Mouse (Mus musculus): ENCODE results near the gene Mast4.

Mast4 gene

DNA sequence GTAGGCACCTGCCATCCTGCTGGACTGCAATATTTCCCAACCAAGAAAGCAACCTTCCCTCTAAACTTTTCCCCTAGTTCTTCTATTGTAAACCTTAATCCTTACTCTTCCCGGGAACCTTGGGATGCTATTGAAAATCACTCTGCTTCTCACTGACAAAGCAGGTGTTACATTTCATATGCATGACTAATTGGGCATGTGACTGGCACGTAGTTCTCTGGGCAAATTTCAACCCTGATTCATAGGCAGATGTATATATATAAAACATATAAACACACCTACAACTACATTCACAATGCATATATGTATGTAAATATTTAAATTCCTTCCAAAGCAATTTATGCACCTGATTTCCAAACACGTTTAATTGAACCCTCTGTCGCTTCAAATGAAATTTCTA lies 90.2 kb downstream of the Mast4 start:
- in situ Hi-C loops (cut with MboI, MseI): no loop called here

GRCm38 (mm10) chr13:103241092-103241491 lies 93.2 kb downstream of the Mast4 start:
- in situ Hi-C loops (cut with MboI, MseI): no loop called here

GRCm38 (mm10) chr13:103239654-103240053 lies 94.6 kb downstream of the Mast4 start:
- in situ Hi-C loops (cut with MboI, MseI): no loop called here

- in situ Hi-C loops (cut with MboI, MseI): no loop called here
Observed at GRCm38 (mm10) chr13:103238034-103238705, 96.1 kb downstream of the Mast4 start.

DNA sequence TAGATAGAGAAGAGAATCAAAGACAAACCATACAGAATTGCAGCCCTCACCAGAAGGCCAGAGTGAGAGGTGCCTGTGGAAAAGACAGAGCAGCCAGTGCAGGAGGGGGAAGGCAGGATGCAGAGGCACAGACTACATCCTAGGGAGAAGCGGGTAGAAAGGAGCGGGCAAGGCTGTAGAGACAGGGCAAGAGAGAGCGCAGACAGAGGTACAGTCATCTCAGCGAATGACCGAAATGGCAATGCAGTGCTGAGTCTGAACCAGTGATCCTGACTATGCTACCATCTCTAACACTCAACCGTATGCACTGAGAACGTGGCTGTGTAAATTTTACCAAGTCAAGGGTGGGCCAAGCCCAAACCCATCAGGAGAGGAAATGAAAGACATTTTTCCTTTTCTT lies 102.1 kb downstream of the Mast4 start:
- in situ Hi-C loops (cut with MboI, MseI): no loop called here

DNA sequence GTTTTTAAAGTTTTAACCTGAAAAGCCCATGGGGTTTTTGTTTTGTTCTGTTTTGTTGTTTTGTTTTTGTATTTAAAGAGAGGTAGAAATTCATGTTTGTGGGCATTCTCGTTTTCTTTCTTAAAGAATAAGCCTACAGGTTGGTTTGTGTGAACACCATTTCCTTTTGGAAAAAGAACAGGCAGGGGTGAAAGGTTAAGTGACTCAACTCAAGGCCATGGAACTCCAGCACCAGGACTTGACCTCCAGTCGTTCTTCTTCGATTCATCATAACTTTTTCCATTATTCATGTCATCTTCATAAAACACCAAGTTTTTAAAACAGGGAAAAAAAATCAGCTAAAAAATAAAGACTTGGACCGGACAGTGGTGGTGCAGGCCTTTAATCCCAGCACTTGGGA lies 105.2 kb downstream of the Mast4 start:
- in situ Hi-C loops (cut with MboI, MseI): no loop called here

DNA sequence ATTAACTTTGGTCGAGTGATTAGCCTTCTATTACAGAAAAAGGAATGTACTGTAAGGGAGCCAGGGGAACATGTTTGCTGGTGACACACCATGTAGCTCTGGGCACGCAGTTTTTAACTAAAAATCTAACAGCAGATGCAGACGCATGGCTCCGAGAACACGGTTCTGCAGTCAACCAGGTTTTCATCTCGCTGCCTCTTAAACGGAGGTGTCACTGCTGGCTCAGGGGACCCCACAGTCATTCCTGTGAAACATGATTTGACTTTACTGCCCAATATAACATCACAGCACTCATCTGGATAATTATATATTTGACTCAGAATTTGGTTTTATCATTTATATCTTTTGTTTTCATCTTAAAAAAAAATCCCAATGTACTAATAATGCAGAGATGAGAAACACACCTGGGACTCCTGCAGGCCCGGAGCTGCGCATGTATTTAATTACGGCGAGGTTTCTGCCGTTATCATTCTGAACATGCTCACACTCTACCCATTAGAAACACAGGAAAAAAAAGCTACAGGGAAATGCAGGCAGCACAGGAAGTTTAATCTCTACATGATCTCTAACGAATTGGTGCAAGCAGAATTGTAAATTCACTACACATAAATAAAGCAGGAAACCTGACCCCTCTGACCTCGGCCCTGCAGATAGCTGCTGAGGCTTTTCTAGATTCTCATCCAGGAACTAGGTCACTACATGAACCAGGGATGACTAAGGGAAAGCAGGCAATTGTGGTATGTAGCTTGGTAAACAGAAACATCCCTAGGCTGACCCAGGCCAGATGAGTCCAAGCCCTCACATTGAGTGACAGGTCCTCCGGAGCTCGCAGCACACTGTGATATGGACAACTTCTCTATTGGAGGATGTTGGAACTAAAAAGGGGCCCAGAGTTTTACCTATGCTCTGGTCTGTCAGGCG lies 108.1 kb downstream of the Mast4 start:
- in situ Hi-C loops (cut with MboI, MseI): no loop called here

DNA sequence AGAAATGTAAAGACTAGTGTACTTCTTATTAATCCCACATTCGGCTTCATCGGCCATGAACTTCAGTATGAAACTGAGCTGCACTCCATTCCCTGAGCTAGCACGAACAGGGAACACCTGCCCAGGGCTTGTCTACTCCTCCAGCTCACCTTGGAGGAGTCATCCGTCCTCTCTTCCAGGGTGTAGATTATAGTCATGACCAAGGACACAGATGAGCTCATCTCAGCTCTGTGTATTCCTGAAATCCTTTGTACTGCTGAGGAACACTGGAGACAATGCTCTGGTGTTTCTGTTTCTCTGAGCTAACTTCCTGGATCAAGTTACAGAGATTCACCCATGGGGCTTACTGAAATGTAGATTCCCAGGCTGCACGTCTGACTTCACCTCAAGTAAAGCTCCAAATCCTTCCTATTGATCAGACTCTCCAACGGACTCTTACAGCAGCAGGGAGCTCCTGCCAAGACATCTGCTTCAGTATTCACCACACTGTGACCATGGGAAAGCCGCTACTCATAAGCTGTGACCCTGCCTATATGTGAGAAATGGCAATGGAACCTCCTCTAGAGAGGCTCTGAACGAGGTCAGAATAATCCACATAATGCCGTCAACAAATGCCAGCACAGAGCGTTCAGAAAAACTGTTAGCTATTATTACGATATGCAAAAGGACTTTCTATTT lies 108.9 kb downstream of the Mast4 start:
- in situ Hi-C loops (cut with MboI, MseI): no loop called here

- in situ Hi-C loops (cut with MboI, MseI): no loop called here
Observed at GRCm38 (mm10) chr13:103220479-103221064, 113.7 kb downstream of the Mast4 start.

DNA sequence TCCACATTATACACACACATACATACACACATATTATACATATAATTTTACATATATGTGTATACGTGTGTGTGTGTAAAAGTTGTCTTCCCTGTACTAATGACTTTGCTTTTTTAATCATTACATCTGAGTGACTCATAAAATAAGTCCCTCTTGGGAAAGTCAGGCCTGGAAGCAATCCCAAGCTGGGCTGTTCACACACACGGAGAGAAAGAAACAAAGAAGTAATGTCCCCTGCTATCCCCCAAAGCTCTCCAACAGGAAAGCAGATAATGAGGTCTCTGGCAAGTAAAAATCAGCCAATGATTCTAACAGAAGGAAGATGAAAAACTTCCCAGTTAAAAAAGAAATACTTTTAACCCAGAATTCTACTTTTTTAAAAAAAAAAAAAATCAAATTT lies 114.3 kb downstream of the Mast4 start:
- in situ Hi-C loops (cut with MboI, MseI): no loop called here

DNA sequence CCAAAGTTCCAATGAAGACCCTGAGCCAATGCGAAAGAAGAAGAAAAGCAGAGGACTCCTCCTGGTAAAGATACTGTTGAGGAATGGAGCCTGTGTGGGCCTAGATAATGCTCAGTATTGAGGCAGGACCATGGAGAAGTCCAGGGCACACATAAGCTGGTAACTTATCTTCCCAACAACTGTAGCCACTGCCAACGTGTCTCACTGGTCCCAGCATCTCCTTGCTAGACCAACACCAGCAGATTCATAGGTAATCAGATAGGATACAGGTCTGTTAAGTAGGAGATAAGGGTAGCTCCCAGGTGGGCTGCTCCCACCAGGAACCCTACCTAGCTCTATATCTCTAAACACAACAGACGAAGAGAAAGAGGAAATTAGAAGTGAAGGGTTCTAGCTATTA lies 116.8 kb downstream of the Mast4 start:
- in situ Hi-C loops (cut with MboI, MseI): no loop called here

DNA sequence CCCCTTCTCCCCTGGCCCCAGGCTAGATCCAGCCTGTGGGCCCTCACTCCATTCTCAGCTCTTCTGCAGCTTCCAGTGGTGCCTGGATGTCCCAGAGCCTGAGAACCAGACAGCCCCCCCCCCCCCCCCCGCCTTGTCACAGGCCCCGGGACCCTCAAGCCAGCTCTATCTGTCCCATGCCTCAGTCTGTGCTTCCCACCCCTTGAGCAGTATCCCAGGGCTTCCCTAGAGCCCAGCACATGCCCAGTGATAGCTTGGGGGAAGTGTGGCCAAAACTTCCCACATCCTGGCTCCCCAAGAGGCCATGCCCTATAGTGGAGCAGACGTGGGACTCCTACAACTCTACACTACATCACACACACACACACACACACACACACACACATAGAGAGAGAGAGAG lies 119.8 kb downstream of the Mast4 start:
- in situ Hi-C loops (cut with MboI, MseI): no loop called here

DNA sequence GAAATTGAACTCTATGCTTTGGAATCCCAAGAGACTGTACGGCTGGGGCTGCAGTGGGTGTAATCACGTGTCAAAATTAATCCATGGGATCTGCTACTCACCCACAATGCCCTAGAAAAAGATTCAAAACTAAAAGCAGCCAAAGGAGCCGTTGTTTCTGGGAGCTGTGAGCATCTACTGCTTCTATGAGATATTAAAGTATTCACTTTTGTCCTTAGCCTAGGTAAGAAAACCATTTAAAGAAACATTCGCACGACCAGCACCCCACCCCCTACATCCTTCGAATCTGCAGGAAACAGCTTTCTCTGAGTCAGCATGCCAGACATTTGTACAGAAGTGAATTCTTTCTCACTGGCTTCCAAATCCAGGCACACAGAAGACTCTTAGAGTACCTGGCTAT lies 122.3 kb downstream of the Mast4 start:
- in situ Hi-C loops (cut with MboI, MseI): no loop called here

DNA sequence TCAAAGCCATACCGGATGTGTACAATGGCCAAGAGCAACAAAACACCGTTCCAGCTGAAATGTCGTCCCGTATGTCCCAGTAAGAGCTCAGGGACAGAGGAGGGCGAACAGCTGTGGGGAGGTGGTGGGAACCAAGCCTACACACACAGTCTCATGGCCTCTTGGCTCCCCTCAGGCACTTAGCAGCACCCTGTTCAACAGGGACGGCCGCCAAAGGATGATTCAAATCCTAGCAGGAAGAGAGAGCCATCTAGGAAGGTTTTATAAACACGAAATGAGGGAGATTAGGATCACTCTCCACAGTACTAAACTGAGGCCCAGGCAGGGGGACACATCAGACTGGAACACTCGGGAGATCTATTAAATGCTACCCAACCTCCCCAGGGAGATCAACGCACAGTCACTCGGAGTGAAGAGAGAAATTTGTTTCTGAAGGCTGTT lies 122.8 kb downstream of the Mast4 start:
- in situ Hi-C loops (cut with MboI, MseI): no loop called here

GRCm38 (mm10) chr13:103210746-103211145 lies 123.6 kb downstream of the Mast4 start:
- in situ Hi-C loops (cut with MboI, MseI): no loop called here

DNA sequence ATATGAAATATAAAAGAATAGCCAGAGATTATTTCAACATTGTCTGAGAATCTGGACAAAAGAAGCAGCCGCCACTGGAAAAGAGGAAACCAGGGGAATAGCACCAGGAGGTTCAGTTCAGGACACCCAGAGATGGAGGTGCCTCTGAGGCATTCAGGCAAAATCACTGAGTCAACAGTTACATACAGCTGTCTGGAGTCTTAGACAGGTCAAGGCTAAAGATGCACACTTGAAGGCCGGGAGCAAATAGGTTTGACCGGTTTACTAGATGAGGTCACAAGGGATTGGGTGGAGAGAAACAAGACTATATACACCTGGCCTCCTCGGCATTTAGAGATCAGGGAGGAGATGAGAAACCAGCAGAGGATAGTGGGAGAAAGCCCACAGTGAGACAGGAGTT lies 127.1 kb downstream of the Mast4 start:
- in situ Hi-C loops (cut with MboI, MseI): no loop called here

GRCm38 (mm10) chr13:103206644-103207043 lies 127.7 kb downstream of the Mast4 start:
- in situ Hi-C loops (cut with MboI, MseI): no loop called here

DNA sequence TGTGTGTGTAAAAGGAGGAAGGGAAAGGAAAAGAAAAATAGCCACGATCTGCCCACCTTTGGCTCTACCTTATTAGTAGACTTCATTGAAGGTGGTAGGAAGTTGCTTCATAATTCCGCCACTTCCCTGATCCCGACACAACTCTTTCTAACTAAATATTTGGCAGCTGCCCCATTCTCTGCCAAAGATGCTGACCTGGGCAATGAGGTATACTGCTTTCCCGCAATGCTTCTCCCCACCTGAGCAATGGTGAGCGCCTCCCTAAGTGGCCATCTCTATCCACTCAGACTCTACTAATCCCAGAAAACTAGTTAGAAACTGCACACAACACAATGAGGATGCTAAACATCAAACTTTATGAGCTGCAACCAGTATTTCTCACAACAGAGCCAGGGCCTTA lies 129.1 kb downstream of the Mast4 start:
- in situ Hi-C loops (cut with MboI, MseI): no loop called here

- in situ Hi-C loops (cut with MboI, MseI): no loop called here
Observed at GRCm38 (mm10) chr13:103203376-103203895, 130.9 kb downstream of the Mast4 start.

DNA sequence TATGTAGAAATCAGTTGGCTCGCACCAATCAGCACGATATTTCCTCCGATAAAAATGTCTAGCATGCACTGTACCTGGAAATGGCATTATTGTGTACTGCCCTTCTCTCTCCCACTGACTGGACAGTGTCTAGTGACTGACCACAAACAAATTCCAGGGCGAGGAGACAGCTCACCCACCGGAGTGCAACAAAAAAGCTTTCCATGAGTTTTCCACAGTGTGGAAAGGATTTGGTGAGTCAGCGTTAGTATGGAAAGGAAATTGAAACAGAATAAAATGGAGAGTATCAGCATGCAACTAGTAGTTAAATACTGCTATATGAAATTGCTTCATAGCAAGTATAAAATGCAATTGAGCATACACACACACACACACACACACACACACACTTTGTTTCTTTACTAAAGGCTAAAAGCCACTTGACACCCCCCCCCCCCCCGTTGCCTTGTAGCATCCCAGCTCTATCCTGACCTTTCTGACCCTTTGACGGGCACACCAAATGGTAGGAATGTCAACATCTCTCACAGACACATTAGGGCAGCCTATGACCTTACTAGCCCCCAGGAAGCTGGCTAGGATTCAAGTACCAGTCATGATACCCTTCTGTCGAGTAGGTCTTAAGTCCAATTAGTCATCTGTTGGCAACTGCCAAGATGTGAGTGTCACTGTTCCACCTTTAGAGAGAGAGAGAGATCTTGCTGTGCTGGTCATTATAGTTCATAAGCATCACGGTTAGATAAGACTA lies 133.1 kb downstream of the Mast4 start:
- in situ Hi-C loops (cut with MboI, MseI): no loop called here

Data from T-helper 17 cell (primary cell).